Mouse (Mus musculus): ENCODE measurements at regions not wholly inside any gene's neighbourhood (a gene's known extent, or its start where the extent isn't known, plus 50 kb on each side); places are given as distances from the start of the nearest gene placed in this dataset.

DNA sequence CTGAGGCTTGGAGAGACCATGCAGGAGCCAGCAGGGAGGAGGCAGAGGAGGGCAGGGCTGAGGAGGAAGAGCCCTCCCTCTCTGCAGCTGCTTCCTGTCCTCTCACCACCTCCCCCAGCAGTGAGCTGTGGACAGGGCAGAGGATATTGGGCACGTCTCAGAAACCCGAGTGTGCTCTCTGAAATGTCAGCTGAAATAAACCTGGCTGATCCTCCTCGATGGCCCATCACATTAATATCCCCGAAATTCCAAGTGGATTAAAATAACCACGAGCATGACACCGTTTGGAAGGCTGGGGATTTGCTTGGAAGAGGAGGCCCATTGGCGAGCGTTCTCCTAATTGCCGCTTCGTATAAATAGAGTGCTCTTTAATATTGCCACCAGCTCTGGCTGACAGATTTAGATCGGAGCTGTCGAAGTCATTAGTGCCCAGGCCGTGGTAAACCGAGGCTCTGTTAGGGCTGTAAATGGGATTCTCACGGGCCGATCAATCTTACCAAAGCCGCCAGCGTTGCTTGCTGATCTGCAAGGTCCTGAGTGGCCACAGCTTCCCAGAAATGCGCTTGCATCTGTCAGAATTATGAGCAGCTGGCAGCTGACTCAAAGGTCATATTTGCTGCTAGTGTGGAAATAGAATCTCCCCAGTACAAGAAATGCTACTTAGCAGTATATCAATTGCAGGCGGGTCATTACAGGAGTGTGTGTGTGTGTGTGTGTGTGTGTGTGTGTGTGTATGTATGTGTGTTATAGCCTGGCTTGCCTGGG is 268.5 kb downstream of the Rplp1 start:
- Histone ChIP-seq H3K27me3 (ENCODE audit: control insufficient read depth, insufficient read depth, low read length) (no peaks in the 10 kb centered on the region), H3K4me2 (replicated peaks; ENCODE audit: low read depth, low read length, severe bottlenecking) (peak overlapping the region; percentile 29; the same call in 1 of the 2 replicates), H3K9me3 (ENCODE audit: control insufficient read depth, low read length) (no peaks in the 10 kb centered on the region), H3K9ac (ENCODE audit: low read depth, low read length, severe bottlenecking) (no peak overlapping the region), H3K4me3 (replicated peaks; ENCODE audit: low read length) (no peak overlapping the region), H3K36me3 (ENCODE audit: control insufficient read depth, insufficient read depth, low read length) (no peaks in the 10 kb centered on the region), H3K27ac (replicated peaks; ENCODE audit: low read depth, low read length) (peak overlapping the region; percentile 28; the same call in 1 of the 2 replicates), H3K4me1 (ENCODE audit: control insufficient read depth, insufficient read depth, low read length) (peaks cover 7% of the 10 kb centered on the region)
- 25% methylated on average over 20 of the region's 20 CpGs for WGBS
- DNase-seq (ENCODE audit: low spot score) = peak; percentile 76
- ATAC-seq (ENCODE audit: low FRiP score, low read depth) = peak; percentile 86
- TF ChIP-seq POLR2A (IDR thresholded peaks at IDR 0.05; ENCODE audit: borderline replicate concordance, extremely low read depth, insufficient read depth, insufficient read length) = no peak

DNA sequence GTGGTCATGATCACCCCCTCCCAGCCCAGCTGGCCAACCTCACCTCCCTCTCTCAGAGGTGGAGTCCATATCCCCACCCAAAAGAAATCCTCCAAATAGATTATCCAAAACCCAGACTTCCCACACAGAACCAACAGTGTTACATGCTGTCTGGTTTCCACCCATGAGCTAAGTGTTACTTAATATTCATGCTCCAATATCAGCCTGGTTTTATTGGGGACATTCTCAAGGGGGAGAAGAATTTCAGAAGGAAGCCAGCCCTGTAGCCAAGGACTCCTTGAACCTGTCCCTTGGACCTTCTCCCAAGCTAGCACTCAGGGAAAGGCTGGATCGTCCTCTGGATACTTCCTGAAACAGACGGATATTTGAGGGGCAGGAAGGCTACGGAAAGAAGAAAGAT is 268.6 kb downstream of the Tle3 start:
- no peak for TF ChIP-seq POLR2A (IDR thresholded peaks at IDR 0.05; ENCODE audit: borderline replicate concordance, extremely low read depth, insufficient read depth, insufficient read length)
- ATAC-seq (ENCODE audit: low FRiP score, low read depth) (no peak), DNase-seq (ENCODE audit: low spot score) (no peak)
- Histone ChIP-seq H3K4me1 (ENCODE audit: control insufficient read depth, insufficient read depth, low read length) (peaks cover 4% of the 10 kb centered on the region), H3K27me3 (ENCODE audit: control insufficient read depth, insufficient read depth, low read length) (no peaks in the 10 kb centered on the region), H3K9ac (ENCODE audit: low read depth, low read length, severe bottlenecking) (no peak overlapping the region), H3K36me3 (ENCODE audit: control insufficient read depth, insufficient read depth, low read length) (no peaks in the 10 kb centered on the region), H3K4me2 (replicated peaks; ENCODE audit: low read depth, low read length, severe bottlenecking) (no peak overlapping the region), H3K9me3 (ENCODE audit: control insufficient read depth, low read length) (no peaks in the 10 kb centered on the region), H3K4me3 (replicated peaks; ENCODE audit: low read length) (no peak overlapping the region), H3K27ac (replicated peaks; ENCODE audit: low read depth, low read length) (no peak overlapping the region)
- 81% methylated on average over 3 of the region's 3 CpGs for WGBS

DNA sequence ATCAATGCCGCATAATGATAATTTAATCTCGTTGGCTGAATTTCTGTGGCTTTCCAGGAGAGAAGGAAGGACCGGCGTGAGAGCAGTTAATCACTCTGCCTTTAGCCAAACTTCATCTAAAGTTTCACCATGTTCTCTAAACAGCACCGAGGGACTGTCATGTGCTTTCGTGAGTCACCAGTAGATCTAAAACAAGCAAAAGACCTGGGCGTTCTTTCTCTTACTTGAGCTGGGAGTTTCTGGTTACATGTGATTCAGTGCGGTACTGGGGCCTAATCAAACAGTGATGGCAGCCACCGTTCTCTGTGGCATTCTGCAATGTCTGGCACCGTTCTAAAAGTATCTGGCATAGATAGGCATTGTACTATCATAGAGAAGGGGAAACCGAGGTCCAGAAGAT is 266.7 kb downstream of the Tle3 start:
- Histone ChIP-seq H3K27ac (replicated peaks; ENCODE audit: low read depth, low read length) (no peak overlapping the region), H3K4me3 (replicated peaks; ENCODE audit: low read length) (no peak overlapping the region), H3K4me2 (replicated peaks; ENCODE audit: low read depth, low read length, severe bottlenecking) (no peak overlapping the region), H3K9me3 (ENCODE audit: control insufficient read depth, low read length) (no peaks in the 10 kb centered on the region), H3K4me1 (ENCODE audit: control insufficient read depth, insufficient read depth, low read length) (no peaks in the 10 kb centered on the region), H3K36me3 (ENCODE audit: control insufficient read depth, insufficient read depth, low read length) (no peaks in the 10 kb centered on the region), H3K9ac (ENCODE audit: low read depth, low read length, severe bottlenecking) (no peak overlapping the region), H3K27me3 (ENCODE audit: control insufficient read depth, insufficient read depth, low read length) (no peaks in the 10 kb centered on the region)
- DNase-seq (ENCODE audit: low spot score) = peak; percentile 2
- TF ChIP-seq POLR2A (IDR thresholded peaks at IDR 0.05; ENCODE audit: borderline replicate concordance, extremely low read depth, insufficient read depth, insufficient read length) = no peak
- no peak for ATAC-seq (ENCODE audit: low FRiP score, low read depth)
- WGBS = 78% methylated on average over 11 of the region's 11 CpGs

DNA sequence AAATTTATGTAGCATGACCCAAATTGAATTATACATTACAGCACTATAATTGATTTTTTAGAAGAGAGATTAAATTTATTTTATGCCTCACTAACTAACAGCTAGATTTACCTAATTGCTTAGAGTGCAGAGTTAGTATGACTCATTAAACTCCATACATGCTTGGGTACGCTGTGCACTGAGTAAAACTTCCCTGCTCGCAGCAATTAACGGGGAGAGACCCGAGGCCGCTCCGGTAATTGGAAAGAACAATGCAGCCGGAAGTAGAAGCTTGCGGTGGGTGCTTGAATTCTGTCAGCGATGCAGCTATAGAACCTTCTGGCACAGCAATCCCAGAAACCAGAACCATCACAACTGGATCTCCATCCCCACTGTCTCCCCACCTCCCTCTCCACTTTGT is 261.8 kb downstream of the Tle3 start:
- ATAC-seq (ENCODE audit: low FRiP score, low read depth) (no peak), DNase-seq (ENCODE audit: low spot score) (no peak)
- WGBS = 28% methylated on average over 9 of the region's 9 CpGs
- 0 out of 2 replicates have a peak, but pooled peaks cover 3% of the 10 kb centered on the region for H3K4me1 ChIP-seq (ENCODE audit: control insufficient read depth, insufficient read depth, low read length)
- no peak for TF ChIP-seq POLR2A (IDR thresholded peaks at IDR 0.05; ENCODE audit: borderline replicate concordance, extremely low read depth, insufficient read depth, insufficient read length)
- H3K9me3 ChIP-seq (ENCODE audit: control insufficient read depth, low read length) = no peaks in the 10 kb centered on the region
- no peaks in the 10 kb centered on the region for H3K36me3 ChIP-seq (ENCODE audit: control insufficient read depth, insufficient read depth, low read length)
- no peak overlapping the region for H3K4me2 ChIP-seq (replicated peaks; ENCODE audit: low read depth, low read length, severe bottlenecking)
- H3K27me3 ChIP-seq (ENCODE audit: control insufficient read depth, insufficient read depth, low read length) = no peaks in the 10 kb centered on the region
- no peak overlapping the region; the same call in 1 of the 2 replicates for H3K9ac ChIP-seq (ENCODE audit: low read depth, low read length, severe bottlenecking)
- no peak overlapping the region for H3K4me3 ChIP-seq (replicated peaks; ENCODE audit: low read length)
- no peak overlapping the region for H3K27ac ChIP-seq (replicated peaks; ENCODE audit: low read depth, low read length)

DNA sequence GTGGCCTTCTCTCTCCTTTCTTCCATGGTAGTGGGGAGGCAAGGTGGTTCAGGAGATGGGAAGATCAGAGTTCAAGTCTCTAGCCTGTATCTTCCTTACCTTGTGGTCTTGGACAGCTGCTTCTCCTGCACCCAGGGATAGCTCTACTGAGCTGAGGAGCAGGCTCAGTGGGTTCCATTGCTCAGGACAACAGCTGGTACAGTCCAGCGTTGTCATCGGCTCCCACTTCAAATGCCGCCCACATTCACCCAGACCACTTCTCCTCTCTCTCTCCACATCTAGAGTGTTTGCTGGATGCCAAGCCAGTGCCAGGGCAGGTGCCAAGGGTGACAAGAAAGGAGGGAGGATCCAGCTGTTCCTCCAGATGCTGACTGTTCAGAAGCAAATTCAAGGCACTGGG is 260.4 kb downstream of the Tle3 start:
- H3K27me3 ChIP-seq (ENCODE audit: control insufficient read depth, insufficient read depth, low read length) = no peaks in the 10 kb centered on the region
- H3K27ac ChIP-seq (replicated peaks; ENCODE audit: low read depth, low read length) = no peak overlapping the region
- H3K4me1 ChIP-seq (ENCODE audit: control insufficient read depth, insufficient read depth, low read length) = 0 out of 2 replicates have a peak, but pooled peaks cover 3% of the 10 kb centered on the region
- H3K36me3 ChIP-seq (ENCODE audit: control insufficient read depth, insufficient read depth, low read length) = no peaks in the 10 kb centered on the region
- H3K4me2 ChIP-seq (replicated peaks; ENCODE audit: low read depth, low read length, severe bottlenecking) = no peak overlapping the region
- H3K9me3 ChIP-seq (ENCODE audit: control insufficient read depth, low read length) = no peaks in the 10 kb centered on the region
- no peak for ATAC-seq (ENCODE audit: low FRiP score, low read depth)
- no peak overlapping the region for H3K9ac ChIP-seq (ENCODE audit: low read depth, low read length, severe bottlenecking)
- 91% methylated on average over 3 of the region's 3 CpGs for WGBS
- DNase-seq (ENCODE audit: low spot score) = no peak
- TF ChIP-seq POLR2A (IDR thresholded peaks at IDR 0.05; ENCODE audit: borderline replicate concordance, extremely low read depth, insufficient read depth, insufficient read length) = no peak
- no peak overlapping the region for H3K4me3 ChIP-seq (replicated peaks; ENCODE audit: low read length)

All from limb, embryonic 14.5 days (tissue).